Mouse (Mus musculus) limb, embryonic 10.5 days (tissue): Measurements from ENCODE around the gene Il10ra. TPM values are rescaled to one million over a fixed set of nuclear protein-coding genes. Genes with fewer than 3 reads are reported as not detected.
A peak's percentile ranks its signal among the peaks of the same experiment; 100 is the strongest.

ENCODE experiments used
- DNase-seq: peaks from one replicate; pipeline ENCODE4 v3.0.0-alpha.2; 2017; ENCODE audit warnings: low spot score
- H3K27ac ChIP-seq: fragments of 300-500 bp; sonication (generic); 2 replicates; pipeline ENCODE4 v1.5.1; 2016; ENCODE audit warnings: mild to moderate bottlenecking
- H3K27me3 ChIP-seq: fragments of 300-500 bp; sonication (generic); 2 replicates; pipeline ENCODE4 v1.6.1; 2016; ENCODE audit warnings: low read depth, mild to moderate bottlenecking; ENCODE audit not compliant: poor library complexity, severe bottlenecking
- H3K36me3 ChIP-seq: fragments of 300-500 bp; sonication (generic); 2 replicates; pipeline ENCODE4 v1.6.1; 2016; ENCODE audit warnings: mild to moderate bottlenecking, moderate library complexity
- H3K4me1 ChIP-seq: fragments of 300-500 bp; sonication (generic); 2 replicates; pipeline ENCODE4 v1.6.1; 2016
- H3K4me3 ChIP-seq: fragments of 300-500 bp; sonication (generic); 2 replicates; pipeline ENCODE4 v1.5.1; 2016; ENCODE audit warnings: mild to moderate bottlenecking, moderate library complexity
- H3K9me3 ChIP-seq: fragments of 300-500 bp; sonication (generic); replicated peaks from 2 replicates; pipeline ENCODE4 v1.6.1; 2016; ENCODE audit warnings: mild to moderate bottlenecking
- WGBS: fragments of 180-500 bp; shearing (Covaris S2); methylation state at CpG from one replicate; pipeline ENCODE4 v1.1.7; 2016; 5-methylcytosine and 5-hydroxymethylcytosine counted together
- polyA plus RNA-seq: library from polyadenylated mRNA; unstranded; fragments of >200 nt; fragmentation: Nextera tagmentation; extraction: Ambion mirVana; gene quantifications from 2 replicates; pipeline ENCODE4 v1.2.1, GENCODE M21; 2016

The Il10ra gene
- polyA plus RNA-seq, 1 experiment from 2014 or later = 0.26 TPM

- Histone ChIP-seq H3K27me3 (no peaks in the 10 kb centered on the region), H3K36me3 (no peaks in the 10 kb centered on the region), H3K9me3 (no peaks in the 10 kb centered on the region), H3K4me1 (peaks cover 8% of the 10 kb centered on the region), H3K27ac (no peak overlapping the region), H3K4me3 (no peak overlapping the region)
- DNase-seq = no peak
- WGBS = 80% methylated on average over 6 of the region's 6 CpGs
These were observed 16.6 kb downstream of the Il10ra start for GRCm38 (mm10) chr9:45252395-45252794.

DNA sequence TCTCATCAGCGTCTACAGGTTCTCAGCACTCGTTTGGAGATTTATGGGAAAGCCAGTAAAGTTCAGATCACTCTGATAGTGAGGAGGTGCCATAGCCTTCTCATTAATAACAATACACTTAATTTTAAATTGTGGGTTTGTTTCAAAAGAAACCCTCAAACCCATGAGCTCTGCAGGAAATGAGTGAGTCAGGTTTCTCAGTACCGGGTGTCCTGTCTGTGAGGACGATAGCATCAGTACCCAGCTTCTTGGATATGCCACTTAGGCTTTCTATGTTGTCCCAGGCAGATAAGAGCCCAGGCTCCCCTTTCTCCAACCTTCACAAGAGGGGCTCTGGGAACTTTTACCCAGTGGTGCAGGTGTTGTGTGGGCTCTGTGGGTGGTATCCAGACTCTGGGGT, 17.0 kb downstream of the Il10ra start:
- Histone ChIP-seq H3K27ac (no peak overlapping the region), H3K4me1 (peaks cover 8% of the 10 kb centered on the region), H3K9me3 (no peaks in the 10 kb centered on the region), H3K4me3 (no peak overlapping the region), H3K36me3 (no peaks in the 10 kb centered on the region), H3K27me3 (no peaks in the 10 kb centered on the region)
- no peak for DNase-seq
- WGBS = 73% methylated on average over 4 of the region's 4 CpGs

- no peaks in the 10 kb centered on the region for H3K36me3 ChIP-seq
- peaks cover 8% of the 10 kb centered on the region for H3K4me1 ChIP-seq
- no peaks in the 10 kb centered on the region for H3K27me3 ChIP-seq
- no peak overlapping the region for H3K4me3 ChIP-seq
- WGBS = 84% methylated on average over 3 of the region's 3 CpGs
- H3K27ac ChIP-seq = no peak overlapping the region
- no peaks in the 10 kb centered on the region for H3K9me3 ChIP-seq
- DNase-seq = no peak
These were observed 17.7 kb downstream of the Il10ra start for GRCm38 (mm10) chr9:45251281-45251680.

GRCm38 (mm10) chr9:45250306-45250705, 18.6 kb downstream of the Il10ra start:
- H3K27me3 ChIP-seq = no peaks in the 10 kb centered on the region
- WGBS = 85% methylated on average over 7 of the region's 7 CpGs
- H3K4me3 ChIP-seq = no peak overlapping the region
- no peak for DNase-seq
- peaks cover 8% of the 10 kb centered on the region for H3K4me1 ChIP-seq
- no peaks in the 10 kb centered on the region for H3K9me3 ChIP-seq
- H3K36me3 ChIP-seq = no peaks in the 10 kb centered on the region
- H3K27ac ChIP-seq = no peak overlapping the region

- no peak overlapping the region for H3K27ac ChIP-seq
- H3K4me1 ChIP-seq = no peaks in the 10 kb centered on the region
- WGBS = 66% methylated on average over 2 of the region's 2 CpGs
- no peak overlapping the region for H3K4me3 ChIP-seq
- no peaks in the 10 kb centered on the region for H3K27me3 ChIP-seq
- no peak for DNase-seq
- no peaks in the 10 kb centered on the region for H3K36me3 ChIP-seq
- no peaks in the 10 kb centered on the region for H3K9me3 ChIP-seq
These were observed 21.4 kb downstream of the Il10ra start for GRCm38 (mm10) chr9:45247536-45247935.

GRCm38 (mm10) chr9:45246060-45246459, 22.9 kb downstream of the Il10ra start:
- Histone ChIP-seq H3K9me3 (no peaks in the 10 kb centered on the region), H3K4me3 (no peak overlapping the region), H3K27ac (no peak overlapping the region), H3K36me3 (no peaks in the 10 kb centered on the region), H3K27me3 (no peaks in the 10 kb centered on the region), H3K4me1 (no peaks in the 10 kb centered on the region)
- DNase-seq = no peak
- WGBS = 89% methylated on average over 6 of the region's 6 CpGs

DNA sequence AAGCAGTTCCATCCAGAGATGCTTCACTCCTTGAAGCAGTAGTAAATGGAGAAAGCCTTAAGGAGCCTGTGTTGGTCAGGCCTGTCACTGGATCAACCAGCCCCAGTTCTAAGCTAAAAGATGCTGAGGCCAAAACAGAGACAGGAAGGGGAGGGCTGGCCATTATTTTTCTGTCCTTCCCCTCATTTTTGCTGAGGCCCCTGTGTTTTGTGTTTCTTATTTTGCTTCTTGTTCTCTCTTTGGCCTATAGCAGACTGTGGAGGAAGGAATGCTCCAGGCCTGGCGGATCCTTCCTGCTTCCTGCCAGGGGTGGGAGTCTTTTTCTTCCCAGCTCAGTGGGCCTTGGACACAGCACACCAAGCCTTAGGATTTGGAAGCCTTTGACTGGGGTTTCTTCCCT, 23.5 kb downstream of the Il10ra start:
- 77% methylated on average over 1 of the region's 1 CpGs for WGBS
- H3K36me3 ChIP-seq = no peaks in the 10 kb centered on the region

GRCm38 (mm10) chr9:45241397-45241796, 27.6 kb downstream of the Il10ra start:
- Histone ChIP-seq H3K4me3 (no peak overlapping the region), H3K4me1 (no peaks in the 10 kb centered on the region), H3K27ac (no peak overlapping the region), H3K9me3 (no peaks in the 10 kb centered on the region), H3K36me3 (no peaks in the 10 kb centered on the region), H3K27me3 (no peaks in the 10 kb centered on the region)
- WGBS = 80% methylated on average over 5 of the region's 5 CpGs
- DNase-seq = no peak

More for the DNA sequence above, 23.5 kb downstream of the Il10ra start:
- Histone ChIP-seq H3K27me3 (no peaks in the 10 kb centered on the region), H3K27ac (no peak overlapping the region), H3K9me3 (no peaks in the 10 kb centered on the region), H3K4me3 (no peak overlapping the region), H3K4me1 (no peaks in the 10 kb centered on the region)
- DNase-seq = no peak

DNA sequence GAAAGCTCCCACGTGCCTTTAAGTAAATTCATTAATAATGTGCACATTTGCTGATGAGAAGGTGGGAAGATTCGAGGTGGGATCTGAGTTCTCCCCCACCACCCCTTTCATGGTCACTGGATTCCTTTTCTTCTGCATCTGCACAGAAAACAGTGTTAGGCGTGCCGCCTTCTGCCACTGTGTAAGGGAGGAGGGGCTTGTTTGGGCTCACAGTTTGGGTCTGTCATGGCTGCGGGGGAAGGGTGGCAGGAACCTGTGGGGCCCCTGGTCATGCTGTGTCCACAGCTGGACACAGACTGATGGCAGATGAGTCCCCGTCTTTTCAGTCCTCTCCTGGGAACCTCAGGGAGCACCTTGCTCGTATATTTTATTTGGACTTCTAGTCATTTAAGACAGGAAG, 32.2 kb downstream of the Il10ra start:
- no peak for DNase-seq
- no peak overlapping the region for H3K4me3 ChIP-seq
- H3K36me3 ChIP-seq = no peaks in the 10 kb centered on the region
- no peaks in the 10 kb centered on the region for H3K4me1 ChIP-seq
- H3K27me3 ChIP-seq = no peaks in the 10 kb centered on the region
- WGBS = 63% methylated on average over 7 of the region's 7 CpGs
- no peak overlapping the region for H3K27ac ChIP-seq
- no peaks in the 10 kb centered on the region for H3K9me3 ChIP-seq

DNA sequence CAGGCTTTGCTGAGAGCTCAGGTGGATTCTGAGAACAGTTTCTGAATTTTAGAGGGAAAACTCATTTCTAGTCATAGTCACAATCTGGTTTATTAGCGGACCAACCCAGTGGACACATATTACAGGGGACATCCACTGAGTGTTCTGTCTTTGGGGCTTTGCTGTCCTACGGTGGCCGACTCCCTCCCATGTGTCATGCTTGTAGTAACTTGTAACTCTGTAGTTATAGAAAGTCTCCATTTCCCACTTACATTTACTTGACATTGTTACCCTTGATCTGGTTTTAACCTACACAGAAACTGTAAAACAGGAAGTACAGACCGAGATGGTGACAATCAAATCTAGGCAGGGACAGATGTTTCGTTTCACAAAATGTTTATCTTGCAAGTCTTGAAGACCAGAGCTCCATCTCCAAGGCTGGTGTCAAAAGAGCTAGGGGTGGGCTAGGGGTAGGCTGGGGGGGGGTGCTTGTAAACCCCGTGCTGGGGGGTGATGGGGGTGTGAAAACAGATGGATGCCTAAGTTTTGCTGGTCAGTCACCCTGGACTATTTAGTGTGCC, 33.2 kb downstream of the Il10ra start:
- 86% methylated on average over 6 of the region's 6 CpGs for WGBS
- Histone ChIP-seq H3K27ac (no peak overlapping the region), H3K4me1 (no peaks in the 10 kb centered on the region), H3K36me3 (no peaks in the 10 kb centered on the region), H3K9me3 (no peaks in the 10 kb centered on the region), H3K4me3 (no peak overlapping the region), H3K27me3 (no peaks in the 10 kb centered on the region)
- no peak for DNase-seq

DNA sequence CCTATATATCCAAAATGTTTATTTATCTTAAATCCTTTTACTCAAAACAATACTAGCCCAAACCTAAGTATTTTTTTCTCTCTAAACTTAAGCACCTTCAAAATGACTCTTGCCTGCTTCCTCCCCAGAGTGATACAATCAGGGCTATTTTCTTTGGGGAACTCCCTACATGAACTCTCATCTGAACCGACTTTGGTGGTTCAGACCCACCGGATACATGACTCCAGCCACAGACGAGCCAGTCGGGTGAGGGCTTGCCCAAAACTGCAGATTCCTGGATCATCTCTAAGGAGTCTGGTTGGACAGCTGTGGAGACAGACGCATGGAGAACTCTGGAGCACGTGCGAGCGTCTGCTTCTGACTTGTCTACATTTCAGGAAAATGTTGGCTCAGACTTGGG, 39.6 kb downstream of the Il10ra start:
- H3K27ac ChIP-seq = no peak overlapping the region
- 83% methylated on average over 8 of the region's 8 CpGs for WGBS
- no peak for DNase-seq
- no peaks in the 10 kb centered on the region for H3K9me3 ChIP-seq
- H3K36me3 ChIP-seq = no peaks in the 10 kb centered on the region
- no peaks in the 10 kb centered on the region for H3K4me1 ChIP-seq
- no peak overlapping the region for H3K4me3 ChIP-seq
- H3K27me3 ChIP-seq = no peaks in the 10 kb centered on the region

- Histone ChIP-seq H3K36me3 (no peaks in the 10 kb centered on the region), H3K27me3 (no peaks in the 10 kb centered on the region), H3K9me3 (no peaks in the 10 kb centered on the region), H3K27ac (no peak overlapping the region), H3K4me3 (no peak overlapping the region), H3K4me1 (no peaks in the 10 kb centered on the region)
- peak; percentile 94 for DNase-seq
- 20% methylated on average over 6 of the region's 6 CpGs for WGBS
These were observed 47.4 kb downstream of the Il10ra start for GRCm38 (mm10) chr9:45221567-45221966.

GRCm38 (mm10) chr9:45219644-45220043, 49.3 kb downstream of the Il10ra start:
- H3K27ac ChIP-seq = no peak overlapping the region
- H3K9me3 ChIP-seq = no peaks in the 10 kb centered on the region
- no peaks in the 10 kb centered on the region for H3K4me1 ChIP-seq
- no peak overlapping the region for H3K4me3 ChIP-seq
- WGBS = 77% methylated on average over 3 of the region's 3 CpGs
- DNase-seq = no peak
- no peaks in the 10 kb centered on the region for H3K27me3 ChIP-seq
- no peaks in the 10 kb centered on the region for H3K36me3 ChIP-seq

DNA sequence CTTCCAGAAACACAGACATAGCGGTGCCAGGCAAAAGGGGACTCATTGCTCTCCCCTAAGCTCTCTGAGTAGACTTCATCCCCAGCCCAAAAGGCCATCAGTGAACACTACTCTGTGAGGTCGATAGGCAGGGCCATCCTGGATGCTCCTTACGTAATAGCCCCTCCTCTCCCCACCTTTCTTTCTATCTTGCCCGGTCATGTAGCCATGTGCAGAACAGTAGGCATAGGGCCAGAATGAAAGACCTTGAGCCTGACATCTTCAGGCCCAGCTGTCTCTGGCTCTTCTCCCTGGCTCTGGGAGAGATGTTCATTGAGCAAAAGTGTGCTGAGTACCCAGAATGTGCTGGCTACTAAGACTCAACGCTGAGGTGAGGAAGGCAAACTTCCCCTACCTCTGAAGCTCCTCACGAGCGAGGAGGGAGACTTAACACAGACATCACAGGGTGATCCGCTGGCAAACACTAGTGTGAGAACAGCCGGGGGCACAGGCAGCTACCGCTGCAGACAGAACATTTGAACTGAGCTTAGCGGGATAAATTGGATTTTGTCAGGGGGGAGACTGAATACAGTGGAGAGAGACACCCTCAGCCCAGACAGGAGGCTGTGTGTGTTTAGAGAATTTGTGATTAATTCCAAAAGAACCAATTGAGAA, 53.3 kb downstream of the Il10ra start:
- no peak overlapping the region for H3K4me3 ChIP-seq
- H3K27ac ChIP-seq = no peak overlapping the region
- 80% methylated on average over 11 of the region's 11 CpGs for WGBS
- no peaks in the 10 kb centered on the region for H3K4me1 ChIP-seq
- no peaks in the 10 kb centered on the region for H3K9me3 ChIP-seq
- H3K36me3 ChIP-seq = no peaks in the 10 kb centered on the region
- no peak for DNase-seq
- H3K27me3 ChIP-seq = no peaks in the 10 kb centered on the region
